Mouse (Mus musculus) brain, embryonic 14.5 days (tissue): ENCODE data around the gene Atl1.

Source experiments
- CTCF ChIP-seq: fragments of 200-500 bp; IDR thresholded peaks from 2 replicates; pipeline ENCODE4 v1.5.1; 2012; ENCODE audit warnings: inconsistent platforms, mild to moderate bottlenecking, moderate library complexity, borderline replicate concordance; ENCODE audit not compliant: insufficient read depth, insufficient read length; ENCODE audit errors: extremely low read depth
- POLR2A ChIP-seq: fragments of 200-500 bp; IDR thresholded peaks from 2 replicates; pipeline ENCODE4 v1.6.1; 2012; ENCODE audit warnings: mild to moderate bottlenecking, inconsistent platforms, borderline replicate concordance; ENCODE audit not compliant: poor library complexity, insufficient read depth, insufficient read length, severe bottlenecking; ENCODE audit errors: extremely low read depth

DNA sequence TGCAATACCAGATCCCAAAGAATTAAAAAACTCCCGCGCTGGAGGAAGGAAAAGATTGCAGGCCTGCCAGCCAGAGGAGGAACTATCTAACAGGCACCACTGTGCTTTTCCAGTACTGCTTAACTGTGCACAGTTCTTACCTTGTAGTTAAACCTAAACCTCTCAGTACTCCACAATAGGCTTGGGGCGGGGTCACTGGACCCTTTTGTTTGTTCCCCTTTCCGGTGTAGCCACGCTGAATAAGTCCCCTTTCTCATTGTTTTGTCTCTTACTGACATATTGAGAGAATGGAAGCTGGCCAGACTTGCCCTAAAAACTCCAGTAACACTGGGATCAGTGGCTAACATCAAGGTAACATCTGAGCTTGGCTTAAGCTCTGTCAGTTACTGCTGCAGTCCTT lies 45.3 kb downstream of the Atl1 start:
- TF ChIP-seq CTCF = no peak
- TF ChIP-seq POLR2A = no peak
